Mouse (Mus musculus) gastrocnemius, adult 18-20 months (tissue): Measurements from ENCODE around the gene B4galt1. TPM values are rescaled to one million over a fixed set of nuclear protein-coding genes. Genes with fewer than 3 reads are reported as not detected.
A peak's percentile ranks its signal among the peaks of the same experiment; 100 is the strongest.

Source experiments
- DNase-seq: peaks from one replicate; pipeline ENCODE4 v3.0.0; 2021; ENCODE audit warnings: low spot score
- microRNA-seq: library from miRNA; unstranded; fragments of <30 nt; microRNA quantifications from one replicate; pipeline ENCODE4 v1.2.0, GENCODE M21; 2021
- total RNA-seq, 2 experiments: library from RNA; stranded (reverse); gene quantifications; 2 replicates each; pipeline ENCODE4 v1.2.3; 2021

B4galt1 gene
- total RNA-seq, 2 experiments from 2014 or later, result 23.0 to 25.4 TPM

DNA sequence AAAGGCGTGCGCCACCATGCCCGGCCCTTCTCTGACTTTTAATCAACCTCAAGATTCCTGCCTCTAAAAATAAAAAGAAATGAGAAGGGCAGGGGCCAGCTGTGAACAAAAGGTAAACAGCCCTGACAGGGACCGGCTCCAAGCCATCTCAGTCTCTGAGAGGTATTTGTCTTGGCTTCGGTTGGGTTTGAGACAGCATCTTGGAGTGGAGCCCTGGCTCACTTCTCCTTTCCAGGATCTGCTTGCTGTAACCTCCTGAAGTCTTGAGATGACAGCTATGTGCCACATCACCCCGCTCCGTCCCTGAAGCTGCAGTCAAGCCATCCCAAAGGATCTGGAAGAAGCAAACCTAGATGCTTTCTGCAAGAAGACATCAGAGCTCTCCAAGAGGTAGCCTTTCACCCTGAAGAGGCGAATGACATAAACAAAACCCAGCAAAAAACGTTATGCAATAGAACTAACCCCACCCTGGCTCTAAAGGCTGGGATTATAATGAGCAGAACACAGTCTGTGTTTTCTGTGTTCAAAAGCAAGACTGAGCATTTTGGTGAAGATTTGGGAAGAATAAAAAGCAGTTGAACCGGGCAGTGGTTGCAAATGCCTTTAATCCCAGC, 69.1 kb downstream of the B4galt1 start:
- DNase-seq, result peak; percentile 70

DNA sequence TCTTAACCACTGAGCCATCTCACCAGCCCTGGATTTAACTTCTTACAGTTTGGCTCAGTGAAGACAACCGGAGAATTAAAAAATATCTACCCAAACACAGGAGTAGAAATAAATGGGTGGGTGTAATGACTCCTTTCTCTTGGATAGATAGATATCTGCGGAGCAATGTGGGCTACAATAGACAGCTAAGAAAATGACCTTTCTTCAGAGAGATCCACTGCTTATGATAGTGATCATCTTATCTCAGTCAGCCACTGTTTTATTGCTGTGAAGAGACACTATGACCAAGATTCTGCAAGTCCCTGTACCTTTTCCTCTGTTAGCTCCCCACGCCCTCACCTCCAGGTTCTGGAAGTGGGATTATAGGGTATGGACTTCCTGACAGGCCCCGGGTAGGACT, 70.8 kb downstream of the B4galt1 start:
- DNase-seq, result no peak

DNA sequence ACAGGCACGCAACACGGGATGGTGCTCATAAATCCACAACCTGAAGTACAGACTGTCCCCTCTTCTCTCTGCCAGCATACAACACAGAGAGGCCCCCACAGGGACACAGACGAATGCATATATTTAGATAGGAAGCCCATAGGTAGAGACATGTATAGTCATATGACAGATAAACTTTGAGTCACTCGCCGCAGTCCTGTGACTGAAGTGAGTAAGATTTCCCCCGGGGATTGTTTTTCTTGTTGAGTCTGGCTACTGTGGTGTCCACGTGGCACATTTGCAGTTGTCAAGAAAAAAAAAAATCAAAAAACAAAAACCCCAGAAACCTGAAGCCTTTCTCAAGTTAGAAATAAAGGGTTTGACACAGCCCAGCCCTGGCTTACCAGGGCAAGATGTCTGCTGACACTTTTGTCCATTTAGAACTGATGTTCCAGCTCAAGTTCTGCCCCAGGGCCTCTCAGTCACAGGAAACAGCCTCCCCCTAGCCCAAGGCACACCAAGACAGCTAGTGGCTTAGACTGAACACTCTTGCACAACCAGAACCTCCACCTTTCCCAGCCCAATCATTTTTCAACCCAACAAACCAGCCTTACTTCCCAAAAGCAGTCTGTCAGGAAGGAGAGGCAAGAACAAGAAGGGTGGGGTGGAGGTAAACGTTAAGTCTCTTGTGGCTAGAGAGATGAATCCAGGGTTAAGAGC, 71.9 kb downstream of the B4galt1 start:
- no peak for DNase-seq

DNA sequence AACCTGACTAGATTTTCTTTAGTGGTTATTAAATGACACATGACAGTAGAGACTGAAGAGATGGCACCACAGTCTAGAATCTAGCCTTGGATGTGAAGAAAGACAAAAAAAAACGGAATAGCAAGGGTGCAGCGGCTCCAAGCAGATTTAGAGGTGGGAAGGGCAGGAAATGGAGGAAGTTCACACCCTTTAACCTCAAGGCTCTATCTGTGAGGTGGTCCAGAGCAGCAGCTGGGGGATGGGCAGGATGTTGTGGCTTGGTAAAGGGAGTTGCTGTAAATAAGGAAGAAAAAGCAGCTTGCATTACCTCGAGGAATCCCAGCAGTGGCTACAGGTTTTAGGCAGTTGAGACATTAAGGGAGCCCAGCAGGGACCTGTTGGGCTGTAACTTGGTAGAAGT, 72.7 kb downstream of the B4galt1 start:
- no peak for DNase-seq

DNA sequence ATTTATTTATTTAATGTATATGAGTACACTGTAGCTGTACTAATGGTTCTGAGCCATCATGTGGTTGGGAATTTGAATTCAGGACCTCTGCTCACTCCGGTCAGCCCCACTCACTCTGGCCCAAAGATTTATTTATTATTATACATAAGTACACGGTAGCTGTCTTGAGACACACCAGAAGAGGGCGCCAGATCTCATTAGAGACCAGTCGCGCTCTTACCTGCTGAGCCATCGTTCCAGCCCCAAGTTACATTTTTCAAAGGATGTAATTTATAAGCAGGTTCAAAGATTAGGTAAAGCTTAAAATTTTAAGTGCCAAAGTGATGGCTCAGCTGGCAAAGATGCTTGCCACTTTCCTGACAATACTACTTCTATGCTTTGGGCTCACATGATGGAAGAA, 75.1 kb downstream of the B4galt1 start:
- DNase-seq, result peak; percentile 21

DNA sequence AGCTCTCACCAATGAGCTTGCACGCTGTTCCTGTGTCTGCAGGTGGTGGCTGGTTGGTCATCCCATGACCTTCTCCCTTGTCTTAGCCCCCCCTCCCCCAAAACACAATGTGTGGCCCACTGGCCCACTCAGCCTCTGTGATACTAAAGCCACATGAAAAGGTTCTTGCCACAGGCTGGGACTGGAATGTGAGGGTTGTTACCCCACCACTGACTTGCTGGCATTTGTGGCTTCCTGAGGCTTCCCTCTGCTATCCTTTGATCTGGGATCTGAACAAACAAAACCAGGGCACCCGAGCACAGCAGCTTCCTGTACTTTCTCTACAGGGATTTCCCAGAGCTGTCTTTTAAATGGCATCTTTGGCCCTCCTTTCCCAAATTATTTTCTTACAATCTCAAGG, 76.7 kb downstream of the B4galt1 start:
- no peak for DNase-seq

DNA sequence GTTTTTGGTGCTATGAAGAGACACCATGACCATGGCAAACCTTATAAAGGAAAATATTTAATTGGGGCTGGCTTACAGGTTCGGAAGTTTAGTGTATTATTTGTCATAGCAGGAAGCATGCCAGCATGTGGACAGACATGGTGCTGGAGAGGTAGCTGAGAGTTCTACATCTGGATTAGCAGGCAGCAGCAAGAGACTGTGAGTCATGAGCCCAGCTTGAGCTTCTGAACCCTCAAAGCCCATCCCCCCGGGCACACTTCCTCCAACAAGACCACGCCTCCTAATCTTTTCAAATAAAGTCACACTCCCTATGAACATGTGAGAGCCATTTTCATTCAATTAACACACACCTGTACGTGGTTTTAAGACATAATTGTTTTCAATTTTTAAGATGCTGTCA, 77.4 kb downstream of the B4galt1 start:
- DNase-seq, result no peak

DNA sequence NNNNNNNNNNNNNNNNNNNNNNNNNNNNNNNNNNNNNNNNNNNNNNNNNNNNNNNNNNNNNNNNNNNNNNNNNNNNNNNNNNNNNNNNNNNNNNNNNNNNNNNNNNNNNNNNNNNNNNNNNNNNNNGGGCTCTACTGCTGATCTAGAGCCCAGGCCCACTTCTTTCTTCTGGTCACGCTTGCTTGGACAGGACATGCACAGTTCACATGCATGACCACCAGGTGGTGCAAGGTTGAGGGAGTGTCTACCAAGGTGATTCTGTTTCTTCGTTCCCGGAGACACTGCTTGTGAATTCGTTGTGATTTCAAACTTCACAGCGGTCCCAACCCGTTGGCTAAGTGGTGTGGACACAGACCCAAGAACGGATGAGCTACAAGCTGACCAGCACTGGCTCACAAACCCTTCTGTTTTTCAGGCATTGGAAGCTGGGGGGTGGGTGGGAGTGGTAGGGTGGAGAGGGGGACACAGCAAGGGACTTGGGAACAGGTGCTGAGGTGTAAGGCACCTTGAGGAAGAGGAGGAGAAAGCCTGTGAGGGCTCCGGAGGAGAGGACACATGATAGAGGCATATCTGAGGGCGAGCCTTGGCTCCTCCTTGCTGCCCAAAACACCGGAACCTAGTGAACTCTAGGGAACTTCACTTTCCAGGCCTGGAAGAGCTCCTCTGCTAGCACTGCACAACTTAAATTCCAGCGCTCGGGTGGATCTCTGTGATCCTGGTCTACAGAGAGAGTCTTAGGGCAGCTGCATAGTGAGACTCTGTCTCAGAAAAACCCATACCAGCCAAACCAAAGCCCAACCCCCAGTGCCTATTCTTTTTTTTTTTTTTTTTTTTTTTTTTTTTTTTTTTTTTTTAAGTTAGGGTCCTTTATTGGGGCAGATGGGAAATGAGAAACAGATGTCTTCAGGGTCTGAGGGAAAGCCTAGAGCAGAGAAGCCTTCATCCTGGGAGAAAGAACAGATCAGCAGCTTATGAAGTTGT, 79.2 kb downstream of the B4galt1 start:
- DNase-seq, result peak; percentile 85

DNA sequence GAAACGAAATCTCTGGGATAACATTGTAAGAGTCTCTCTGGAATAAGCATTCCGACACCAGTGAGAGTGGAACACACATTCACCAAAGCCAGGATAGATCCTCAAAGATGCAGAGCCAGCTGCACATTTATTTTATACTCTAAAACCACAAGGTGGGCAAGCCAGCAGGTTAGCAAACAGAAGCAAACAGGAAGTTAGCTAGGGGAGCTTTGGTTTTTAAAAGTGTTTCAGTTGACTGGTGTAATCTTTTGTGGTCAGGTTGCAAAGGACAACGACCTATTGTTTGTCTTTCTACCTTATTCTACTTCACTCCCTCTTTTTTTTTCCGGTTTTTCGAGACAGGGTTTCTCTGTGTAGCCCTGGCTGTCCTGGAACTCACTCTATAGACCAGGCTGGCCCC, 93.9 kb downstream of the B4galt1 start:
- DNase-seq, result no peak

DNA sequence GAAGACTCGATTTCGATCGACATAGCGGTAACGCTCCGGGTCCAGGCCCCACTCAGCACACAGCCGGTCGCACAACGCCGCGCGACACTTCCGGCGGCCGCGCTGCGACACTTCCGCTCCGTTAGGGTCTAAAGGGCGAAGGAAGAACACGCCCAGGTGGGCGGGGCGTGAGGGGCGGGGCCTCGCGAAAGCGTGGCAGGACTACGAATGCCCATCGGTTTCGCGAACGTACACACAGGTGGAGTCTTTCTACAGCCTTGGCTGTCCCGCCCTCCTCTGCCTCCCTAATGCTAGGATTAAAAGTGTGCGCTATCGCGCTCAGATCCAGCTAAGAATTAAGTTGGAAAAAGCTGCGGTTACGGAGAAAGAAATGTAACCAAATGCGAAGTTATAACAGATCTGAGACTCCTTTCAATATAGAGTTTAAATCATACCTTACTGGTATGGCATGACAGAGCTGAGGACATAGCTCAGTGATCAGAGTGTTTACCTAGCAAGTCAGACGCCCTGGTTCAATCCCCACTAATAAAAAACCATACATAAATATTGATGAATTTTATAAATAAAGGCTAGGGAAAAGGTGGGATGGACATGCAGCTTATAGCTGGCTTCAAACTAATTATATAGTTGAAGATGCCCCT, 95.9 kb downstream of the B4galt1 start, which contains the start of gene Smu1:
Gene Smu1 (minus strand): TSS at position 144 of the 641 bp plus-strand sequence.
- DNase-seq, result peak; percentile 95

DNA sequence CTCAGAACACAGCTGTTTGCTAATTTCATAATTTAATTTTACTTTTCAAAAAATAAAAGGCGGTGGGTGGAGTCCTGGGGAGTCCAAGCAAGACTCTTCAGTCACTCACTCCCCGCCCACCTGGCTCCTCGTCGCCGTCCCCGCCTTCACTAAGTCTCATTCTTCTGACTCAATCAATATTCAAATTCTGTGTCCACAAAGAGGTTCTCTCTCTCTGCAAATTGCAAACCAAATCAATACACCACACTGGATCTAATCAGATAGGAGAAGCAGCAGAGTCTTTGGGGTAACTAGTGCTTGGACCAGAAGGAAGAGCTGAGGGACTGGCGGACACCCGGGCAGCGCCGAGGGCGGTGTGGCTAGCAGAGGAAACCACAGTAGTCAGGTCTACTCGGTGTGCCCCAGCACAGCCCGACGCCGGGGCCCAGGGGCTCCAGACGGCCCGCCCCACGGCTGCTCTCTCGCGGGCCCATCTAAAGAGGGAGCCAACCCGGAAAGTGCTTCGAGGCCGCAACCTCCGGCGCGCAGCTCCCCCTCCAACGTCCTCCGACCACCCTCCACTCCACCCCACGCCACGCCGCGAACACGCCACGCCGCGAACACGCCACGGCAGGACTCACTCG, 96.5 kb downstream of the B4galt1 start:
- no peak for DNase-seq

Small RNA genes lying within 50 kb of the gene (microRNA-seq; reads per million reads assigned to microRNA genes)
- gene Gm24112, result not detected
- gene Gm25931, result not detected
- not detected for gene Mir5123

Other genes starting within 250 kb of the B4galt1 start
- 10 to 100 TPM; 15.2 to 15.4 TPM for gene Aptx, start 150.8 kb downstream of the B4galt1 start, total RNA-seq
- 10 to 100 TPM; 39.6 to 66.8 TPM for gene Dnaja1, start 131.9 kb downstream of the B4galt1 start, total RNA-seq
- 10 to 100 TPM; 29.4 to 29.7 TPM for gene Smu1, start 96.1 kb downstream of the B4galt1 start, total RNA-seq
- gene Spink4, start 66.0 kb upstream of the B4galt1 start, total RNA-seq, result not detected
- 100 to 1,000 TPM; 232 to 237 TPM for gene Bag1, start 94.3 kb upstream of the B4galt1 start, total RNA-seq
- 10 to 100 TPM; 23.2 to 25.4 TPM for gene Chmp5, start 94.4 kb upstream of the B4galt1 start, total RNA-seq
- 10 to 100 TPM; 18.8 to 19.5 TPM for gene Nfx1, start 116.9 kb upstream of the B4galt1 start, total RNA-seq
- 10 to 100 TPM in 1 of 2 experiments, 1 to 10 TPM in 1; 6.4 to 10.6 TPM for gene Aqp7, start 194.1 kb upstream of the B4galt1 start, total RNA-seq
- gene Aqp3, start 244.2 kb upstream of the B4galt1 start, total RNA-seq, result not detected